In the genomic region with DNA sequence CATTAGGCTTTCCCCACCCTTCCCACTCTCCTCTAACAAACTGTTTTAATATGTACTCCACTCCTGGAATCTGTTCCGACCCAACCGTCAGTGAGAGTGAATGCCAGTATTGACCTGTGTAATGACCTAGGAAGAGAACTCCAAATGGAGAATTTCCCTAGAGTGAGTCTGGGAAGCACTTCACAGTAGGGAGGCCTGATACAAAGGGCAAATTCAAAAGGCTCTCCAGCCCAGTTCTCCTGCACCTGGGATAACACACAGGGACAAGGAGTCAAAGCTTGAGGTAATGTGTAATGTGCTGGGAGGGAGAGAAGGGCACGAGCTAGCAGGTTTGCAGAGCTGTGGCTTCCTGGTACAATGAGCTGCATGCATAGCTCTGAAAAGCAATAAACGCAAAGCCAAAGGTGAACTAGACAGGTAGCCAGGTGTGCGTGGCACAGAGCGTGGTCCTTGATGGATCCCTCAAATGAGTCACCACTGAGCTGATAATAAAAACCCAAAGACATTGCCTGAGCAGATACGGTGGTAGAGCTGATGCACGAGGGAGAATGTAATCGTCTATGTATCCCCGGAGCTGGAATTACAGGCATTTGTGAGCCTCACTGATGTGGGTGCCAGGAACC, we compare ENCODE assay signal across 22 mouse cellular contexts.
DNase-seq lines count a peak whose midpoint lies in the region; ATAC-seq lines count a peak whose summit lies in the region.
"Had no signal": no experiment of that assay in that cellular context is flagged by ENCODE, and none has a peak within 500 bp of the region (broad histone marks: within the 10 kb centered on the region; RNA-seq: fewer than 3 reads in every experiment).

No protein-coding gene starts in this region.

- no peak overlapping the region for H3K4me2 ChIP-seq in forebrain, embryonic 13.5 days
- H3K4me2 ChIP-seq in intestine, embryonic 14.5 days (ENCODE audit: low read length) = no peak overlapping the region
- H3K4me2 ChIP-seq in stomach, embryonic 16.5 days (ENCODE audit: low read depth, low read length) = no peak overlapping the region
- H3K4me2 ChIP-seq: embryonic facial prominence, embryonic 12.5 days; forebrain, embryonic 12.5 days; heart, embryonic 12.5 days; hindbrain, embryonic 14.5 days had no signal

- ATAC-seq in forebrain, embryonic 13.5 days = no peak
- ATAC-seq in intestine, embryonic 14.5 days (replicated peaks; ENCODE audit: low FRiP score, low TSS enrichment, low read depth) = peak; percentile 65
- peak; percentile 31; the same call in 1 of the 2 replicates for ATAC-seq in stomach, embryonic 16.5 days (ENCODE audit: insufficient read depth, low FRiP score)
- ATAC-seq: CD4-positive, CD25-positive, alpha-beta regulatory T cell, adult 4 months; forebrain, postnatal 0 days; Patski had no signal

- no peaks in the 10 kb centered on the region for H3K36me3 ChIP-seq in forebrain, embryonic 10.5 days (replicated peaks)
- no peaks in the 10 kb centered on the region for H3K36me3 ChIP-seq in forebrain, embryonic 13.5 days (ENCODE audit: poor library complexity, severe bottlenecking)
- H3K36me3 ChIP-seq in intestine, embryonic 14.5 days (ENCODE audit: control insufficient read depth, insufficient read depth, low read length) = no peaks in the 10 kb centered on the region
- no peaks in the 10 kb centered on the region for H3K36me3 ChIP-seq in stomach, embryonic 16.5 days (ENCODE audit: control insufficient read depth, insufficient read depth, low read length)
- H3K36me3 ChIP-seq: embryonic facial prominence, embryonic 12.5 days; forebrain, embryonic 12.5 days; heart, embryonic 12.5 days; hindbrain, embryonic 10.5 days had no signal

- no peaks in the 10 kb centered on the region for H3K27me3 ChIP-seq in forebrain, embryonic 10.5 days (ENCODE audit: poor library complexity, severe bottlenecking)
- no peaks in the 10 kb centered on the region for H3K27me3 ChIP-seq in forebrain, embryonic 13.5 days
- no peaks in the 10 kb centered on the region for H3K27me3 ChIP-seq in intestine, embryonic 14.5 days (replicated peaks; ENCODE audit: control insufficient read depth, insufficient read depth, low read length)
- no peaks in the 10 kb centered on the region for H3K27me3 ChIP-seq in stomach, embryonic 16.5 days (ENCODE audit: control insufficient read depth, insufficient read depth, low read length)
- H3K27me3 ChIP-seq: embryonic facial prominence, embryonic 12.5 days; forebrain, embryonic 12.5 days; heart, embryonic 12.5 days; Patski had no signal

- H3K4me1 ChIP-seq in forebrain, embryonic 10.5 days = peaks cover 42% of the 10 kb centered on the region
- H3K4me1 ChIP-seq in forebrain, embryonic 13.5 days = 0 out of 2 replicates have a peak, but pooled peaks cover 6% of the 10 kb centered on the region
- H3K4me1 ChIP-seq in intestine, embryonic 14.5 days (replicated peaks; ENCODE audit: control insufficient read depth, insufficient read depth, low read length) = peaks cover 24% of the 10 kb centered on the region
- peaks cover 43% of the 10 kb centered on the region for H3K4me1 ChIP-seq in stomach, embryonic 16.5 days (ENCODE audit: control insufficient read depth, insufficient read depth, low read length)

- 75% methylated on average over 10 of the region's 10 CpGs for WGBS in forebrain, embryonic 10.5 days
- WGBS in forebrain, embryonic 13.5 days = 73% methylated on average over 10 of the region's 10 CpGs
- WGBS in intestine, embryonic 14.5 days = 73% methylated on average over 10 of the region's 10 CpGs
- 67% methylated on average over 10 of the region's 10 CpGs for WGBS in stomach, embryonic 16.5 days

- no peak overlapping the region for H3K9ac ChIP-seq in forebrain, embryonic 13.5 days
- H3K9ac ChIP-seq in intestine, embryonic 14.5 days (ENCODE audit: low read length) = no peak overlapping the region
- no peak overlapping the region for H3K9ac ChIP-seq in stomach, embryonic 16.5 days (ENCODE audit: low read length)
- H3K9ac ChIP-seq: embryonic facial prominence, embryonic 12.5 days; forebrain, embryonic 12.5 days; forebrain, postnatal 0 days; heart, embryonic 12.5 days; hindbrain, embryonic 14.5 days had no signal

- H3K27ac ChIP-seq in forebrain, embryonic 10.5 days = 0 out of 2 replicates have a peak overlapping the region, but pooled peaks have one; percentile 20
- no peak overlapping the region for H3K27ac ChIP-seq in forebrain, embryonic 13.5 days
- no peak overlapping the region for H3K27ac ChIP-seq in intestine, embryonic 14.5 days (ENCODE audit: low read depth)
- peak overlapping the region; percentile 12; the same call in 1 of the 2 replicates for H3K27ac ChIP-seq in stomach, embryonic 16.5 days (ENCODE audit: low read length)
- H3K27ac ChIP-seq: embryonic facial prominence, embryonic 12.5 days; forebrain, embryonic 12.5 days; hindbrain, embryonic 10.5 days; hindbrain, embryonic 14.5 days had no signal

- no peak overlapping the region for H3K4me3 ChIP-seq in forebrain, embryonic 10.5 days
- H3K4me3 ChIP-seq in forebrain, embryonic 13.5 days = no peak overlapping the region
- H3K4me3 ChIP-seq in intestine, embryonic 14.5 days (ENCODE audit: low read depth, low read length) = no peak overlapping the region
- H3K4me3 ChIP-seq in stomach, embryonic 16.5 days (replicated peaks; ENCODE audit: low read length) = no peak overlapping the region
- H3K4me3 ChIP-seq: embryonic facial prominence, embryonic 12.5 days; forebrain, embryonic 12.5 days; heart, embryonic 12.5 days; hindbrain, embryonic 10.5 days had no signal

- H3K9me3 ChIP-seq in forebrain, embryonic 10.5 days = no peaks in the 10 kb centered on the region
- H3K9me3 ChIP-seq in forebrain, embryonic 13.5 days (replicated peaks) = no peaks in the 10 kb centered on the region
- H3K9me3 ChIP-seq in intestine, embryonic 14.5 days (ENCODE audit: control insufficient read depth, low read length) = no peaks in the 10 kb centered on the region
- no peaks in the 10 kb centered on the region for H3K9me3 ChIP-seq in stomach, embryonic 16.5 days (replicated peaks; ENCODE audit: control insufficient read depth, low read length)
- H3K9me3 ChIP-seq: embryonic facial prominence, embryonic 12.5 days; forebrain, embryonic 12.5 days; heart, embryonic 12.5 days; hindbrain, embryonic 10.5 days had no signal

- DNase-seq in forebrain, embryonic 10.5 days (ENCODE audit: extremely low spot score, low spot score) = no peak
- peak; percentile 7 for DNase-seq in ES-CJ7 (ENCODE audit: low read depth, low spot score)
- no peak for DNase-seq in intestine, embryonic 14.5 days (ENCODE audit: low spot score)
- DNase-seq in neural tube, embryonic 10.5 days (ENCODE audit: extremely low spot score, low spot score) = no peak
- no peak for DNase-seq in thymus, postnatal 14 days
- DNase-seq: adrenal gland, postnatal 10 days; B cell, adult 2 months; cerebellum, adult 11 months; cerebellum, adult 8-10 months; cerebellum, postnatal 14 days; embryo, embryonic 11 days; forebrain, postnatal 0 days; gastrocnemius, postnatal 25 days had no signal

Comparison
In these comparisons a context has a peak if more than half of its experiments do, and no peak if none do; other contexts are left out.
1. H3K27ac ChIP-seq: peak in forebrain, embryonic 10.5 days (single experiment) and stomach, embryonic 16.5 days (single experiment); none in forebrain, embryonic 13.5 days (single experiment) and intestine, embryonic 14.5 days (single experiment).